Mouse (Mus musculus): ENCODE measurements around the gene Batf2. TPM values are rescaled to one million over a fixed set of nuclear protein-coding genes. Genes with fewer than 3 reads are reported as not detected.

The Batf2 gene
- total RNA-seq, 2 experiments from 2014 or later = 0.23 to 0.41 TPM

Other genes with a start within 250 kb of the Batf2 start
- under 1 TPM; 0.82 to 0.95 TPM for gene Tigd3, start 246.8 kb upstream of the Batf2 start, total RNA-seq (2021)
- 10 to 100 TPM; 86.8 to 90.9 TPM for gene Dpf2, start 228.0 kb upstream of the Batf2 start, total RNA-seq (2021)
- gene Cdc42ep2, start 216.2 kb upstream of the Batf2 start, total RNA-seq (2021) = 10 to 100 TPM; 16.6 to 20.9 TPM
- 10 to 100 TPM; 13.7 to 18.7 TPM for gene Pola2, start 176.8 kb upstream of the Batf2 start, total RNA-seq (2021)
- gene Slc22a20, start 154.8 kb upstream of the Batf2 start, total RNA-seq (2021) = not detected
- 10 to 100 TPM; 78.1 to 83.8 TPM for gene Capn1, start 125.1 kb upstream of the Batf2 start, total RNA-seq (2021)
- 10 to 100 TPM; 18.4 to 22.1 TPM for gene Syvn1, start 94.4 kb upstream of the Batf2 start, total RNA-seq (2021)
- gene Mrpl49, start 83.2 kb upstream of the Batf2 start, total RNA-seq (2021) = 10 to 100 TPM; 34.1 to 36.3 TPM
- 100 to 1,000 TPM; 669 to 708 TPM for gene Fau, start 83.1 kb upstream of the Batf2 start, total RNA-seq (2021)
- gene Znhit2, start 79.8 kb upstream of the Batf2 start, total RNA-seq (2021) = 10 to 100 TPM; 10.6 to 11.0 TPM
- gene Tm7sf2, start 72.6 kb upstream of the Batf2 start, total RNA-seq (2021) = 1 to 10 TPM; 4.7 to 5.8 TPM
- gene Vps51, start 63.8 kb upstream of the Batf2 start, total RNA-seq (2021) = 10 to 100 TPM; 23.1 to 29.4 TPM
- gene Tmem262, start 61.0 kb upstream of the Batf2 start, total RNA-seq (2021) = not detected
- not detected for gene Gm28374, start 58.7 kb upstream of the Batf2 start, total RNA-seq (2021)
- gene Zfpl1, start 56.0 kb upstream of the Batf2 start, total RNA-seq (2021) = 10 to 100 TPM; 18.5 to 20.1 TPM
- 1 to 10 TPM; 3.5 to 4.1 TPM for gene Cdca5, start 56.0 kb upstream of the Batf2 start, total RNA-seq (2021)
- gene AC131692.1, start 46.6 kb upstream of the Batf2 start, total RNA-seq (2021) = under 1 TPM in 1 of 2 experiments, not detected in 1; 0.59 TPM
- gene Naaladl1, start 35.2 kb upstream of the Batf2 start, total RNA-seq (2021) = under 1 TPM in 1 of 2 experiments, not detected in 1; 0.09 TPM
- 10 to 100 TPM; 12.4 to 13.9 TPM for gene Sac3d1, start 22.3 kb upstream of the Batf2 start, total RNA-seq (2021)
- gene Snx15, start 12.7 kb upstream of the Batf2 start, total RNA-seq (2021) = 10 to 100 TPM; 12.0 to 14.6 TPM
- gene Arl2, start 565 bp downstream of the Batf2 start, total RNA-seq (2021) = 10 to 100 TPM; 56.4 to 65.4 TPM
- not detected for gene Majin, start 43.4 kb downstream of the Batf2 start, total RNA-seq (2021)
- not detected for gene Gpha2, start 85.4 kb downstream of the Batf2 start, total RNA-seq (2021)
- gene Ppp2r5b, start 94.9 kb downstream of the Batf2 start, total RNA-seq (2021) = 10 to 100 TPM; 24.3 to 25.4 TPM
- gene Atg2a, start 100.7 kb downstream of the Batf2 start, total RNA-seq (2021) = 10 to 100 TPM; 13.2 to 15.0 TPM
- 10 to 100 TPM; 54.0 to 64.8 TPM for gene Ehd1, start 135.7 kb downstream of the Batf2 start, total RNA-seq (2021)
- gene Cdc42bpg, start 165.5 kb downstream of the Batf2 start, total RNA-seq (2021) = 1 to 10 TPM; 4.2 to 4.5 TPM
- gene Men1, start 194.0 kb downstream of the Batf2 start, total RNA-seq (2021) = 10 to 100 TPM; 11.3 to 12.9 TPM
- 10 to 100 TPM; 11.9 to 19.3 TPM for gene Map4k2, start 200.2 kb downstream of the Batf2 start, total RNA-seq (2021)
- gene Sf1, start 222.7 kb downstream of the Batf2 start, total RNA-seq (2021) = 100 to 1,000 TPM in 1 of 2 experiments, 10 to 100 TPM in 1; 88.6 to 123 TPM
- gene Pygm, start 243.4 kb downstream of the Batf2 start, total RNA-seq (2021) = 1,000 to 10,000 TPM; 3,066 to 3,425 TPM

All from gastrocnemius, postnatal 10 days (tissue).